In genomic region chr7:132810368-132810767, GRCm38 (mm10) we compare ENCODE assay signal across 8 mouse cellular contexts. TPM values are rescaled to one million over a fixed set of nuclear protein-coding genes. Genes with fewer than 3 reads are reported as not detected.
DNase-seq lines count a peak whose midpoint lies in the region; ATAC-seq lines count a peak whose summit lies in the region.

No protein-coding gene starts in this region.

- 12% methylated on average over 6 of the region's 6 CpGs for WGBS in hindbrain, embryonic 12.5 days
- 13% methylated on average over 6 of the region's 6 CpGs for WGBS in midbrain, embryonic 11.5 days

- no peaks in the 10 kb centered on the region for H3K27me3 ChIP-seq in hindbrain, embryonic 12.5 days
- H3K27me3 ChIP-seq in midbrain, embryonic 11.5 days (ENCODE audit: control insufficient read depth, insufficient read depth, low read length) = no peaks in the 10 kb centered on the region

- H3K27ac ChIP-seq in hindbrain, embryonic 12.5 days = peak overlapping the region; percentile 75
- peak overlapping the region; percentile 1; the same call in 1 of the 2 replicates for H3K27ac ChIP-seq in midbrain, embryonic 11.5 days (ENCODE audit: low read depth, low read length)

- H3K4me2 ChIP-seq in hindbrain, embryonic 12.5 days (replicated peaks) = peak overlapping the region; percentile 76
- H3K4me2 ChIP-seq in midbrain, embryonic 11.5 days = peak overlapping the region; percentile 19; the same call in 1 of the 2 replicates

- ATAC-seq in hindbrain, embryonic 12.5 days (ENCODE audit: low FRiP score) = peak; percentile 30; the same call in 1 of the 2 replicates
- ATAC-seq in midbrain, embryonic 11.5 days (ENCODE audit: low FRiP score) = no peak

- H3K9me3 ChIP-seq in hindbrain, embryonic 12.5 days (replicated peaks) = no peaks in the 10 kb centered on the region
- no peaks in the 10 kb centered on the region for H3K9me3 ChIP-seq in midbrain, embryonic 11.5 days (ENCODE audit: control insufficient read depth, low read length)

- intact Hi-C loops in left cerebral cortex, postnatal 14 days (cut with DNase I) = loop anchor here (2.0 to 5.0 kb wide), 2 partner anchors 42 to 90 kb away; partner anchors contain the start of gene Eef1akmt2

- no peak overlapping the region for H3K9ac ChIP-seq in hindbrain, embryonic 12.5 days
- H3K9ac ChIP-seq in midbrain, embryonic 11.5 days (ENCODE audit: low read length) = no peak overlapping the region

- no peak overlapping the region for H3K4me3 ChIP-seq in hindbrain, embryonic 12.5 days
- H3K4me3 ChIP-seq in midbrain, embryonic 11.5 days (ENCODE audit: low read depth, low read length) = no peak overlapping the region

- H3K4me1 ChIP-seq in hindbrain, embryonic 12.5 days = peaks cover 74% of the 10 kb centered on the region
- H3K4me1 ChIP-seq in midbrain, embryonic 11.5 days (ENCODE audit: control insufficient read depth, insufficient read depth, low read length) = peaks cover 67% of the 10 kb centered on the region

- H3K36me3 ChIP-seq in hindbrain, embryonic 12.5 days = no peaks in the 10 kb centered on the region
- H3K36me3 ChIP-seq in midbrain, embryonic 11.5 days (ENCODE audit: control insufficient read depth, insufficient read depth, low read length) = no peaks in the 10 kb centered on the region

- DNase-seq in adrenal gland, adult 2 months = peak; percentile 69
- no peak for DNase-seq in adrenal gland, postnatal 25 days
- peak; percentile 76 for DNase-seq in cerebellum, adult 11-12 months
- DNase-seq in forelimb bud, embryonic 11.5 days (ENCODE audit: low read depth, low spot score) = peak; percentile 38
- peak; percentile 55 to 64 for DNase-seq in left cerebral cortex, postnatal 14 days (ENCODE audit: low spot score in 2 of 2)
- DNase-seq in midbrain, embryonic 11.5 days (ENCODE audit: low spot score, missing footprints) = peak; percentile 95
- DNase-seq in thymus, postnatal 25 days = peak; percentile 30

RNA-seq across cellular contexts. Expression of gene Fam53b, which starts 3.3 kb away (rescaled TPM):
- 10 to 100 TPM; 61.1 to 69.5 TPM for total RNA-seq in adrenal gland, adult 2 months (2021)
- 97.5 and 140 TPM in 2 replicates for polyA plus RNA-seq in adrenal gland, adult 2 months (2012; rRNA removed)
- 86.3 and 107 TPM in 2 replicates for total RNA-seq in adrenal gland, postnatal 25 days (2021)
- polyA plus RNA-seq in hindbrain, embryonic 12.5 days (2016; fragmentation: Nextera tagmentation; extraction: Ambion mirVana) = 22.7 and 25.3 TPM in 2 replicates
- 10 to 100 TPM; 24.8 to 27.8 TPM for total RNA-seq in left cerebral cortex, postnatal 14 days (2021)
- polyA plus RNA-seq in midbrain, embryonic 11.5 days (2014; fragmentation: Nextera tagmentation; extraction: Ambion mirVana) = 17.0 and 17.5 TPM in 2 replicates

RNA-seq across cellular contexts. Expression of gene Eef1akmt2, which starts 42.1 kb away (rescaled TPM):
- 10 to 100 TPM; 19.5 to 27.9 TPM for total RNA-seq in adrenal gland, adult 2 months (2021)
- polyA plus RNA-seq in adrenal gland, adult 2 months (2012; rRNA removed) = 4.3 and 5.1 TPM in 2 replicates
- total RNA-seq in adrenal gland, postnatal 25 days (2021) = 30.5 and 36.6 TPM in 2 replicates
- 75.0 and 87.3 TPM in 2 replicates for polyA plus RNA-seq in hindbrain, embryonic 12.5 days (2016; fragmentation: Nextera tagmentation; extraction: Ambion mirVana)
- total RNA-seq in left cerebral cortex, postnatal 14 days (2021) = 10 to 100 TPM; 29.3 to 31.2 TPM
- 90.3 and 100.0 TPM in 2 replicates for polyA plus RNA-seq in midbrain, embryonic 11.5 days (2014; fragmentation: Nextera tagmentation; extraction: Ambion mirVana)

RNA-seq across cellular contexts. Expression of gene Abraxas2, which starts 48.7 kb away (rescaled TPM):
- 10 to 100 TPM; 29.3 to 44.1 TPM for total RNA-seq in adrenal gland, adult 2 months (2021)
- polyA plus RNA-seq in adrenal gland, adult 2 months (2012; rRNA removed) = 5.8 and 8.3 TPM in 2 replicates
- total RNA-seq in adrenal gland, postnatal 25 days (2021) = 35.4 and 39.5 TPM in 2 replicates
- polyA plus RNA-seq in hindbrain, embryonic 12.5 days (2016; fragmentation: Nextera tagmentation; extraction: Ambion mirVana) = 35.8 and 36.2 TPM in 2 replicates
- total RNA-seq in left cerebral cortex, postnatal 14 days (2021) = 10 to 100 TPM; 24.9 to 28.2 TPM
- polyA plus RNA-seq in midbrain, embryonic 11.5 days (2014; fragmentation: Nextera tagmentation; extraction: Ambion mirVana) = 38.7 and 41.8 TPM in 2 replicates
